Mouse (Mus musculus): Measurements from ENCODE around the gene Osbp2.

DNA sequence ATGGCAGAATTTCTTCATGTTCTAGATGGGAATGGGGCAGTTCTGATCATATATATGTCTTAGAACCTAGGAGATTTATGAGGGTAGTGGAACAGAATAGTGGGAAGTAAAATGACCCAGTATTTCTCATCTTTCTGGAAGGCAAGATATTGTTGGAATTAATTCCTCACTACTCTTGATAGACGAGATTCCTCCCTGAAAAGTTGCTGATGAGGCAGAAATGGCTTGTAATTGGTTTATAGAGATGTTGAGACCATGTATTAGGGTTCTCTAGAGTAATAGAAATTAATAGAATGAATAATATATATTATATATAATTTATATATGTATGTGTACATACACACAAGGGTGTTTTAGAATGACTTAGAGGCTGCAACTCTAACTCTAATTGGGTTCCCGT lies 201.7 kb downstream of the Osbp2 start:
- TF ChIP-seq GATA1 (IDR thresholded peaks at IDR 0.05; ENCODE audit: borderline replicate concordance, low read length), result no peak
- no peak for TF ChIP-seq FLI1 (IDR thresholded peaks at IDR 0.05; ENCODE audit: low read length)
